Mouse (Mus musculus): ENCODE measurements around the gene Vmn1r3. TPM values are rescaled to one million over a fixed set of nuclear protein-coding genes. Genes with fewer than 3 reads are reported as not detected.
A peak's percentile ranks its signal among the peaks of the same experiment; 100 is the strongest.
"Not testable (repeated sequence)": the region's sequence is repeated elsewhere in the genome, so short reads cannot be mapped to it uniquely, and the experiment has no call there.

Vmn1r3 gene
- polyA plus RNA-seq (2016; fragmentation: Nextera tagmentation; extraction: Ambion mirVana) = not detected in 2 replicates

- not testable (repeated sequence) for H3K4me2 ChIP-seq; H3K9me3 ChIP-seq (replicated peaks); H3K36me3 ChIP-seq; ATAC-seq; H3K9ac ChIP-seq; H3K27me3 ChIP-seq (replicated peaks); H3K4me1 ChIP-seq; H3K4me3 ChIP-seq; H3K27ac ChIP-seq
- 80% methylated on average over 1 of the region's 1 CpGs for WGBS (ENCODE audit: insufficient replicate concordance)
These were observed at the start of gene Vmn1r3 for GRCm38 (mm10) chr4:3185258-3185657. Vmn1r3 (minus strand) TSS chr4:3185358.

- Histone ChIP-seq H3K4me1 (peaks cover 7% of the 10 kb centered on the region), H3K27me3 (replicated peaks) (peaks cover 7% of the 10 kb centered on the region; the same call in 1 of the 2 replicates), H3K9ac (no peak overlapping the region), H3K36me3 (no peaks in the 10 kb centered on the region), H3K4me2 (no peak overlapping the region), H3K27ac (no peak overlapping the region), H3K4me3 (no peak overlapping the region), H3K9me3 (replicated peaks) (peaks cover 10% of the 10 kb centered on the region)
- 59% methylated on average over 6 of the region's 6 CpGs for WGBS (ENCODE audit: insufficient replicate concordance)
- no peak for ATAC-seq
These were observed 46.9 kb upstream of the Vmn1r3 start for GRCm38 (mm10) chr4:3232053-3232452.

- Histone ChIP-seq H3K9ac (peak overlapping the region; percentile 32; the same call in 1 of the 2 replicates), H3K4me1 (peaks cover 7% of the 10 kb centered on the region), H3K4me3 (peak overlapping the region; percentile 45), H3K36me3 (no peaks in the 10 kb centered on the region), H3K27me3 (replicated peaks) (peaks cover 7% of the 10 kb centered on the region; the same call in 1 of the 2 replicates), H3K4me2 (peak overlapping the region; percentile 71), H3K27ac (no peak overlapping the region), H3K9me3 (replicated peaks) (peaks cover 13% of the 10 kb centered on the region)
- ATAC-seq = peak; percentile 69
- WGBS (ENCODE audit: insufficient replicate concordance) = 8% methylated on average over 37 of the region's 48 CpGs
These were observed 45.9 kb upstream of the Vmn1r3 start for GRCm38 (mm10) chr4:3230908-3231684.

GRCm38 (mm10) chr4:3229532-3229931 lies 44.4 kb upstream of the Vmn1r3 start:
- Histone ChIP-seq H3K36me3 (no peaks in the 10 kb centered on the region), H3K4me1 (peaks cover 7% of the 10 kb centered on the region), H3K4me3 (no peak overlapping the region), H3K9ac (no peak overlapping the region), H3K27me3 (replicated peaks) (peaks cover 7% of the 10 kb centered on the region; the same call in 1 of the 2 replicates), H3K9me3 (replicated peaks) (peaks cover 20% of the 10 kb centered on the region), H3K4me2 (no peak overlapping the region), H3K27ac (no peak overlapping the region)
- WGBS (ENCODE audit: insufficient replicate concordance) = 54% methylated on average over 4 of the region's 4 CpGs
- ATAC-seq = peak; percentile 53

- H3K9ac ChIP-seq = no peak overlapping the region
- no peak overlapping the region for H3K4me2 ChIP-seq
- 56% methylated on average over 4 of the region's 4 CpGs for WGBS (ENCODE audit: insufficient replicate concordance)
- H3K27me3 ChIP-seq (replicated peaks) = peaks cover 7% of the 10 kb centered on the region; the same call in 1 of the 2 replicates
- 0 out of 2 replicates have a peak, but pooled peaks have one; percentile 11 for ATAC-seq
- H3K4me1 ChIP-seq = peaks cover 7% of the 10 kb centered on the region
- no peaks in the 10 kb centered on the region for H3K36me3 ChIP-seq
- peaks cover 20% of the 10 kb centered on the region for H3K9me3 ChIP-seq (replicated peaks)
- H3K27ac ChIP-seq = no peak overlapping the region
- H3K4me3 ChIP-seq = no peak overlapping the region
These were observed 43.3 kb upstream of the Vmn1r3 start for GRCm38 (mm10) chr4:3228476-3228875.

GRCm38 (mm10) chr4:3227751-3228150 lies 42.6 kb upstream of the Vmn1r3 start:
- 52% methylated on average over 5 of the region's 5 CpGs for WGBS (ENCODE audit: insufficient replicate concordance)
- Histone ChIP-seq H3K4me2 (no peak overlapping the region), H3K27me3 (replicated peaks) (peaks cover 7% of the 10 kb centered on the region; the same call in 1 of the 2 replicates), H3K4me1 (peaks cover 7% of the 10 kb centered on the region), H3K27ac (no peak overlapping the region), H3K9me3 (replicated peaks) (peaks cover 20% of the 10 kb centered on the region), H3K9ac (no peak overlapping the region), H3K4me3 (no peak overlapping the region), H3K36me3 (no peaks in the 10 kb centered on the region)
- ATAC-seq = no peak

GRCm38 (mm10) chr4:3226488-3226887 lies 41.3 kb upstream of the Vmn1r3 start:
- Histone ChIP-seq H3K27ac (no peak overlapping the region), H3K4me3 (no peak overlapping the region), H3K9ac (no peak overlapping the region), H3K27me3 (replicated peaks) (peaks cover 7% of the 10 kb centered on the region; the same call in 1 of the 2 replicates), H3K9me3 (replicated peaks) (peaks cover 20% of the 10 kb centered on the region), H3K36me3 (no peaks in the 10 kb centered on the region), H3K4me1 (peaks cover 7% of the 10 kb centered on the region), H3K4me2 (no peak overlapping the region)
- no peak for ATAC-seq
- 49% methylated on average over 3 of the region's 3 CpGs for WGBS (ENCODE audit: insufficient replicate concordance)

- H3K27ac ChIP-seq; H3K9ac ChIP-seq; ATAC-seq; H3K36me3 ChIP-seq; H3K4me3 ChIP-seq; H3K27me3 ChIP-seq (replicated peaks); H3K4me1 ChIP-seq; H3K4me2 ChIP-seq: not testable (repeated sequence)
- 43% methylated on average over 3 of the region's 3 CpGs for WGBS (ENCODE audit: insufficient replicate concordance)
- H3K9me3 ChIP-seq (replicated peaks) = peaks cover 20% of the 10 kb centered on the region
These were observed 40.3 kb upstream of the Vmn1r3 start for GRCm38 (mm10) chr4:3225416-3225815.

GRCm38 (mm10) chr4:3224848-3225247 lies 39.7 kb upstream of the Vmn1r3 start:
- not testable (repeated sequence) for H3K4me2 ChIP-seq; H3K4me1 ChIP-seq; H3K9ac ChIP-seq; H3K27ac ChIP-seq; H3K36me3 ChIP-seq; H3K4me3 ChIP-seq; ATAC-seq; H3K27me3 ChIP-seq (replicated peaks)
- peaks cover 20% of the 10 kb centered on the region for H3K9me3 ChIP-seq (replicated peaks)
- 44% methylated on average over 3 of the region's 3 CpGs for WGBS (ENCODE audit: insufficient replicate concordance)

GRCm38 (mm10) chr4:3223483-3224209 lies 38.5 kb upstream of the Vmn1r3 start:
- peak; percentile 50 for ATAC-seq

GRCm38 (mm10) chr4:3216382-3216781 lies 31.2 kb upstream of the Vmn1r3 start:
- not testable (repeated sequence) for H3K9ac ChIP-seq; H3K27ac ChIP-seq; H3K27me3 ChIP-seq (replicated peaks); H3K4me2 ChIP-seq; H3K4me1 ChIP-seq; H3K9me3 ChIP-seq (replicated peaks); H3K4me3 ChIP-seq; H3K36me3 ChIP-seq
- ATAC-seq = peak; percentile 83; the same call in 1 of the 2 replicates
- WGBS (ENCODE audit: insufficient replicate concordance) = 32% methylated on average over 2 of the region's 2 CpGs

More at GRCm38 (mm10) chr4:3223483-3224209, 38.5 kb upstream of the Vmn1r3 start:
- H3K4me3 ChIP-seq; H3K4me2 ChIP-seq; H3K9ac ChIP-seq; H3K27me3 ChIP-seq (replicated peaks); H3K4me1 ChIP-seq; H3K36me3 ChIP-seq; H3K27ac ChIP-seq: not testable (repeated sequence)
- 61% methylated on average over 6 of the region's 9 CpGs for WGBS (ENCODE audit: insufficient replicate concordance)
- peaks cover 15% of the 10 kb centered on the region for H3K9me3 ChIP-seq (replicated peaks)

- not testable (repeated sequence) for H3K9ac ChIP-seq; H3K4me3 ChIP-seq; H3K27me3 ChIP-seq (replicated peaks); H3K4me1 ChIP-seq; H3K9me3 ChIP-seq (replicated peaks); H3K36me3 ChIP-seq; H3K27ac ChIP-seq; H3K4me2 ChIP-seq; ATAC-seq
- WGBS (ENCODE audit: insufficient replicate concordance) = 67% methylated on average over 4 of the region's 4 CpGs
These were observed 28.2 kb upstream of the Vmn1r3 start for GRCm38 (mm10) chr4:3213349-3213748.
